Mouse (Mus musculus): ENCODE data around the gene Bclaf1. TPM values are rescaled to one million over a fixed set of nuclear protein-coding genes. Genes with fewer than 3 reads are reported as not detected.

Bclaf1 gene
- polyA plus RNA-seq, 1 experiment from 2014 or later = 86.5 TPM

- 46% methylated on average over 5 of the region's 5 CpGs for WGBS
- Histone ChIP-seq H3K36me3 (ENCODE audit: control insufficient read depth, insufficient read depth, low read length) (peaks cover 59% of the 10 kb centered on the region), H3K4me1 (ENCODE audit: control insufficient read depth in 2 of 2, insufficient read depth in 2 of 2, low read length in 2 of 2) (peaks cover 0 to 21% of the 10 kb centered on the region in 2 experiments; a peak in 3 of 4 replicates), H3K4me3 (ENCODE audit: control insufficient read depth in 1 of 2, insufficient read depth in 1 of 2, low read depth in 1 of 2, low read length in 2 of 2) (no peak overlapping the region), H3K9ac (ENCODE audit: low read length) (no peak overlapping the region), H3K9me3 (ENCODE audit: control insufficient read depth, low read length) (no peaks in the 10 kb centered on the region), H3K27me3 (ENCODE audit: control insufficient read depth, insufficient read depth, low read length) (no peaks in the 10 kb centered on the region), H3K4me2 (ENCODE audit: low read length) (0 out of 2 replicates have a peak overlapping the region, but pooled peaks have one; percentile 19), H3K27ac (replicated peaks in 1 of 2; ENCODE audit: control insufficient read depth in 1 of 2, insufficient read depth in 1 of 2, low read depth in 2 of 2, low read length in 2 of 2) (no peak overlapping the region)
- no peak for ATAC-seq (ENCODE audit: insufficient number of reproducible peaks, insufficient read depth, low FRiP score, low read depth)
Observed at GRCm38 (mm10) chr10:20317466-20317865, 5.2 kb downstream of the Bclaf1 start.

DNA sequence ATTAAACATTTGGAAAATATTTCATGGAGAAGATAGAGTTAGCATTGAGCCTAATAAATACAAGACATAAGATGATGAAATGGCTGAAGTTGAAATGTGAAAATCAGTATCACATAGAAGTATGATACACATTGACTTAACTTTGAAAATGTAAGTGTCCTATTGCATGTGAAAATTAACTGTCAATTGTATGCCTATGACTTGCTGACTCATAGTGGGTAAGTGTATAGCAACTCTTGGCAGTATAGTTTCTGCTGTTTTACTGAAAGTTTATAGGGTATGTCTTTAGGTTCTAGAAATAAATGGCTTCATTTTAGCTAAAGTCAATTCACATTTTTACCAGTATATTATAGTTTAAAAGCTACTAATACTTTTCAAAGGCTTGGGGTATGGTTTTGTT lies 14.0 kb downstream of the Bclaf1 start:
- ATAC-seq (ENCODE audit: insufficient number of reproducible peaks, insufficient read depth, low FRiP score, low read depth) = no peak
- no peaks in the 10 kb centered on the region for H3K9me3 ChIP-seq (ENCODE audit: control insufficient read depth, low read length)
- H3K36me3 ChIP-seq (ENCODE audit: control insufficient read depth, insufficient read depth, low read length) = peaks cover 98% of the 10 kb centered on the region

GRCm38 (mm10) chr10:20331262-20331661 lies 19.0 kb downstream of the Bclaf1 start:
- Histone ChIP-seq H3K9ac (ENCODE audit: low read length) (no peak overlapping the region), H3K4me2 (ENCODE audit: low read length) (no peak overlapping the region), H3K36me3 (ENCODE audit: control insufficient read depth, insufficient read depth, low read length) (peaks cover 98% of the 10 kb centered on the region), H3K4me1 (ENCODE audit: control insufficient read depth in 2 of 2, insufficient read depth in 2 of 2, low read length in 2 of 2) (no peaks in the 10 kb centered on the region), H3K27me3 (ENCODE audit: control insufficient read depth, insufficient read depth, low read length) (no peaks in the 10 kb centered on the region), H3K27ac (replicated peaks in 1 of 2; ENCODE audit: control insufficient read depth in 1 of 2, insufficient read depth in 1 of 2, low read depth in 2 of 2, low read length in 2 of 2) (no peak overlapping the region), H3K9me3 (ENCODE audit: control insufficient read depth, low read length) (no peaks in the 10 kb centered on the region), H3K4me3 (ENCODE audit: control insufficient read depth in 1 of 2, insufficient read depth in 1 of 2, low read depth in 1 of 2, low read length in 2 of 2) (no peak overlapping the region)
- no peak for ATAC-seq (ENCODE audit: insufficient number of reproducible peaks, insufficient read depth, low FRiP score, low read depth)
- WGBS = 90% methylated on average over 2 of the region's 2 CpGs

More for the DNA sequence above, 14.0 kb downstream of the Bclaf1 start:
- Histone ChIP-seq H3K4me1 (ENCODE audit: control insufficient read depth in 2 of 2, insufficient read depth in 2 of 2, low read length in 2 of 2) (no peaks in the 10 kb centered on the region), H3K27me3 (ENCODE audit: control insufficient read depth, insufficient read depth, low read length) (no peaks in the 10 kb centered on the region), H3K4me2 (ENCODE audit: low read length) (no peak overlapping the region), H3K9ac (ENCODE audit: low read length) (no peak overlapping the region), H3K4me3 (ENCODE audit: control insufficient read depth in 1 of 2, insufficient read depth in 1 of 2, low read depth in 1 of 2, low read length in 2 of 2) (no peak overlapping the region), H3K27ac (replicated peaks in 1 of 2; ENCODE audit: control insufficient read depth in 1 of 2, insufficient read depth in 1 of 2, low read depth in 2 of 2, low read length in 2 of 2) (no peak overlapping the region)

DNA sequence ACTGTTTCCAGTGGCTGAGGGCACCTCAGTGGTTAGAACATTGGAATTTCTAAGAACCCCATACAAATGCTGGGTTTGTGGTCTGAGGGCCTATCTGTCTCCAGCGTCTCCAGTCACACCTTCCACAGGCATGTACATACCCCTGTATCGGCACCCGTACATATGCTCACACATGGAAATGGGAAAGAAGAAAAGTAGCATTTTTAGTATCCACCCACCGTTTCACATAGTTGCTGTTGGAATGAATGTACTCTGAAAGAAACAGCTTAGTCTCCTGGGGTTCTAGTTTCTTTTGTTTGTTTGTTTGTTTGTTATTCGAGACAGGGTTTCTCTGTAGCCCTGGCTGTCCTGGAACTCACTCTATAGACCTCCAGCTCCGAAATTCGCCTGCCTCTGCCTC lies 25.6 kb downstream of the Bclaf1 start:
- H3K27me3 ChIP-seq (ENCODE audit: control insufficient read depth, insufficient read depth, low read length) = no peaks in the 10 kb centered on the region
- H3K9ac ChIP-seq (ENCODE audit: low read length) = no peak overlapping the region
- H3K27ac ChIP-seq (replicated peaks in 1 of 2; ENCODE audit: control insufficient read depth in 1 of 2, insufficient read depth in 1 of 2, low read depth in 2 of 2, low read length in 2 of 2) = no peak overlapping the region
- 91% methylated on average over 7 of the region's 7 CpGs for WGBS
- no peaks in the 10 kb centered on the region for H3K9me3 ChIP-seq (ENCODE audit: control insufficient read depth, low read length)
- ATAC-seq (ENCODE audit: insufficient number of reproducible peaks, insufficient read depth, low FRiP score, low read depth) = no peak
- no peaks in the 10 kb centered on the region for H3K4me1 ChIP-seq (ENCODE audit: control insufficient read depth in 2 of 2, insufficient read depth in 2 of 2, low read length in 2 of 2)
- H3K36me3 ChIP-seq (ENCODE audit: control insufficient read depth, insufficient read depth, low read length) = peaks cover 97% of the 10 kb centered on the region
- H3K4me3 ChIP-seq (ENCODE audit: control insufficient read depth in 1 of 2, insufficient read depth in 1 of 2, low read depth in 1 of 2, low read length in 2 of 2) = no peak overlapping the region
- no peak overlapping the region for H3K4me2 ChIP-seq (ENCODE audit: low read length)

DNA sequence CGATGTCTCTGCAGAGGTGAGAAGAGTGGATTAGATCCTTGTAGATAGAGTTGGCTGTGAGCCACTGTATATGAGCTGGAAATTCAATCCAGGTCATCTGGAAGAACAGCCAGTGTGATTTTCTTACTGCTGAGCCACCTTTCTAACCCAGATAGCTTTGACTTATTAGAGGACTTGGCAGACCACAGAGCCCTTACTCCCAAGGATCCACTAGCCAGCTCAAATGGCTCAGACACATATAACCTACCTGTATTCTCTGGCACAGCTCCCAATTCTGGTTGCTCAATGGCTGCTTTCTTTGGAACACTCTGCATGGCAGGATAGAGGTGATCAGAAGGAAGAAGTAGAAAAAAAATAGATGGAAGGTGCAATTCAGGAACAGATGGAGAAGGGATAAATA lies 33.5 kb downstream of the Bclaf1 start:
- Histone ChIP-seq H3K36me3 (ENCODE audit: control insufficient read depth, insufficient read depth, low read length) (peaks cover 52% of the 10 kb centered on the region), H3K27ac (replicated peaks in 1 of 2; ENCODE audit: control insufficient read depth in 1 of 2, insufficient read depth in 1 of 2, low read depth in 2 of 2, low read length in 2 of 2) (no peak overlapping the region), H3K9ac (ENCODE audit: low read length) (no peak overlapping the region), H3K27me3 (ENCODE audit: control insufficient read depth, insufficient read depth, low read length) (no peaks in the 10 kb centered on the region), H3K4me3 (ENCODE audit: control insufficient read depth in 1 of 2, insufficient read depth in 1 of 2, low read depth in 1 of 2, low read length in 2 of 2) (no peak overlapping the region), H3K4me1 (ENCODE audit: control insufficient read depth in 2 of 2, insufficient read depth in 2 of 2, low read length in 2 of 2) (peaks cover 0 to 13% of the 10 kb centered on the region in 2 experiments; a peak in 3 of 4 replicates), H3K9me3 (ENCODE audit: control insufficient read depth, low read length) (no peaks in the 10 kb centered on the region), H3K4me2 (ENCODE audit: low read length) (no peak overlapping the region)
- 69% methylated on average over 1 of the region's 1 CpGs for WGBS
- ATAC-seq (ENCODE audit: insufficient number of reproducible peaks, insufficient read depth, low FRiP score, low read depth) = no peak

GRCm38 (mm10) chr10:20347285-20348214 lies 35.3 kb downstream of the Bclaf1 start, which contains the start of gene Mtfr2:
Mtfr2 (plus strand) TSS chr10:20347770.
- peak; percentile 86 for ATAC-seq (ENCODE audit: insufficient number of reproducible peaks, insufficient read depth, low FRiP score, low read depth)
- WGBS = 1% methylated on average over 58 of the region's 58 CpGs
- no peaks in the 10 kb centered on the region for H3K9me3 ChIP-seq (ENCODE audit: control insufficient read depth, low read length)
- H3K4me3 ChIP-seq (ENCODE audit: control insufficient read depth in 1 of 2, insufficient read depth in 1 of 2, low read depth in 1 of 2, low read length in 2 of 2) = peak within 1 kb of the TSS; percentile 64 to 69
- peaks cover 0 to 13% of the 10 kb centered on the region in 2 experiments; a peak in 3 of 4 replicates for H3K4me1 ChIP-seq (ENCODE audit: control insufficient read depth in 2 of 2, insufficient read depth in 2 of 2, low read length in 2 of 2)
- H3K36me3 ChIP-seq (ENCODE audit: control insufficient read depth, insufficient read depth, low read length) = peaks cover 39% of the 10 kb centered on the region
- H3K4me2 ChIP-seq (ENCODE audit: low read length) = peak within 1 kb of the TSS; percentile 81
- peak within 1 kb of the TSS; percentile 32 to 61; a peak in 2 of 4 replicates for H3K27ac ChIP-seq (replicated peaks in 1 of 2; ENCODE audit: control insufficient read depth in 1 of 2, insufficient read depth in 1 of 2, low read depth in 2 of 2, low read length in 2 of 2)
- no peaks in the 10 kb centered on the region for H3K27me3 ChIP-seq (ENCODE audit: control insufficient read depth, insufficient read depth, low read length)
- peak within 1 kb of the TSS; percentile 71 for H3K9ac ChIP-seq (ENCODE audit: low read length)

- no peak for ATAC-seq (ENCODE audit: insufficient number of reproducible peaks, insufficient read depth, low FRiP score, low read depth)
- H3K27ac ChIP-seq (replicated peaks in 1 of 2; ENCODE audit: control insufficient read depth in 1 of 2, insufficient read depth in 1 of 2, low read depth in 2 of 2, low read length in 2 of 2) = no peak overlapping the region
- WGBS = 91% methylated on average over 2 of the region's 2 CpGs
- H3K4me1 ChIP-seq (ENCODE audit: control insufficient read depth in 2 of 2, insufficient read depth in 2 of 2, low read length in 2 of 2) = peaks cover 0 to 13% of the 10 kb centered on the region in 2 experiments; a peak in 3 of 4 replicates
- H3K36me3 ChIP-seq (ENCODE audit: control insufficient read depth, insufficient read depth, low read length) = peaks cover 32% of the 10 kb centered on the region
- no peaks in the 10 kb centered on the region for H3K9me3 ChIP-seq (ENCODE audit: control insufficient read depth, low read length)
- H3K4me2 ChIP-seq (ENCODE audit: low read length) = no peak overlapping the region
- no peak overlapping the region for H3K4me3 ChIP-seq (ENCODE audit: control insufficient read depth in 1 of 2, insufficient read depth in 1 of 2, low read depth in 1 of 2, low read length in 2 of 2)
- H3K9ac ChIP-seq (ENCODE audit: low read length) = no peak overlapping the region
- no peaks in the 10 kb centered on the region for H3K27me3 ChIP-seq (ENCODE audit: control insufficient read depth, insufficient read depth, low read length)
Observed at GRCm38 (mm10) chr10:20348894-20349293, 36.6 kb downstream of the Bclaf1 start.

Measured in heart, embryonic 14.5 days (tissue).